Mouse (Mus musculus): Measurements from ENCODE around the gene Sart3.

- TF ChIP-seq CTCF (conservative IDR thresholded peaks at IDR 0.05; ENCODE audit: insufficient read depth, insufficient read length, low read depth, low read length), result no peak
- no peak for TF ChIP-seq POLR2A (IDR thresholded peaks at IDR 0.05; ENCODE audit: low read depth, low read length)
Observed at GRCm38 (mm10) chr5:113806414-113806813, 34.1 kb upstream of the Sart3 start.

Data from kidney, adult 2 months (tissue).